Mouse (Mus musculus): ENCODE measurements around the gene Fgf10. TPM values are rescaled to one million over a fixed set of nuclear protein-coding genes. Genes with fewer than 3 reads are reported as not detected.

Fgf10 gene
- polyA plus RNA-seq, 1 experiment, result 0.42 TPM

DNA sequence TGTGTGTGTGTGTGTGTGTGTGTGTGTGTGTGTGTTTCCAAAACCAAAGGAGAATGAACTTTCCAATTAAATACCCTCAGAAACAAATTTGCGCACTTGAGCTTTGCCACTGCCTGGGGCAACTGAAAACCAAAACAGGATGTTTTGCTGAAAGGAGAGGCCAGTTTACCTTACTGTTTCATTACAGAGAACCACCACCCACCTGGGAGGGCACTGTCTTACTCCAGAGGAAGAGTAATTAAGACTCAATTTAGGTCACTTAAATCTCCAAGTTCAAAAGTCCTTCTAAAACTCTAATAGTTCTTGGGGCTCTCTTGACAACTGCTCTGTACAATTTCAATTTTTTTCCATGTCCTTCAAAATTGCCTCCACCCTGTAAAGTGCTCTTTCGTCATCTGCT, 11.6 kb upstream of the Fgf10 start:
- Histone ChIP-seq H3K27ac (ENCODE audit: insufficient read depth, low read depth, low read length) (peak overlapping the region; percentile 94), H3K36me3 (ENCODE audit: control insufficient read depth, insufficient read depth, low read length) (no peaks in the 10 kb centered on the region), H3K4me3 (ENCODE audit: insufficient read depth, low read depth, low read length) (peak overlapping the region; percentile 51), H3K4me1 (ENCODE audit: control insufficient read depth, insufficient read depth, low read length) (no peaks in the 10 kb centered on the region), H3K27me3 (replicated peaks; ENCODE audit: control insufficient read depth, insufficient read depth, low read length) (no peaks in the 10 kb centered on the region)
- DNase-seq, result peak; percentile 52
- WGBS, result 51% methylated on average over 2 of the region's 2 CpGs
- no peak for TF ChIP-seq POLR2A (IDR thresholded peaks at IDR 0.05; ENCODE audit: low read depth, low read length)
- no peak for TF ChIP-seq CTCF (conservative IDR thresholded peaks at IDR 0.05; ENCODE audit: insufficient read depth, insufficient read length, low read depth, low read length)

- peak overlapping the region; percentile 94 for H3K27ac ChIP-seq (ENCODE audit: insufficient read depth, low read depth, low read length)
- 54% methylated on average over 7 of the region's 7 CpGs for WGBS
- H3K36me3 ChIP-seq (ENCODE audit: control insufficient read depth, insufficient read depth, low read length), result no peaks in the 10 kb centered on the region
- peak; percentile 84 for DNase-seq
- H3K4me1 ChIP-seq (ENCODE audit: control insufficient read depth, insufficient read depth, low read length), result no peaks in the 10 kb centered on the region
- H3K27me3 ChIP-seq (replicated peaks; ENCODE audit: control insufficient read depth, insufficient read depth, low read length), result no peaks in the 10 kb centered on the region
- TF ChIP-seq CTCF (conservative IDR thresholded peaks at IDR 0.05; ENCODE audit: insufficient read depth, insufficient read length, low read depth, low read length) (no peak), POLR2A (IDR thresholded peaks at IDR 0.05; ENCODE audit: low read depth, low read length) (no peak)
- peak overlapping the region; percentile 51 for H3K4me3 ChIP-seq (ENCODE audit: insufficient read depth, low read depth, low read length)
Measured at GRCm38 (mm10) chr13:118658608-118659326, 10.8 kb upstream of the Fgf10 start.

- Histone ChIP-seq H3K27ac (ENCODE audit: insufficient read depth, low read depth, low read length) (no peak overlapping the region), H3K4me1 (ENCODE audit: control insufficient read depth, insufficient read depth, low read length) (no peaks in the 10 kb centered on the region), H3K27me3 (replicated peaks; ENCODE audit: control insufficient read depth, insufficient read depth, low read length) (no peaks in the 10 kb centered on the region), H3K36me3 (ENCODE audit: control insufficient read depth, insufficient read depth, low read length) (no peaks in the 10 kb centered on the region), H3K4me3 (ENCODE audit: insufficient read depth, low read depth, low read length) (no peak overlapping the region)
- WGBS, result 62% methylated on average over 3 of the region's 3 CpGs
- DNase-seq, result no peak
- TF ChIP-seq CTCF (conservative IDR thresholded peaks at IDR 0.05; ENCODE audit: insufficient read depth, insufficient read length, low read depth, low read length), result no peak
- no peak for TF ChIP-seq POLR2A (IDR thresholded peaks at IDR 0.05; ENCODE audit: low read depth, low read length)
Measured at GRCm38 (mm10) chr13:118661664-118662063, 7.9 kb upstream of the Fgf10 start.

- Histone ChIP-seq H3K36me3 (ENCODE audit: control insufficient read depth, insufficient read depth, low read length) (no peaks in the 10 kb centered on the region), H3K27me3 (replicated peaks; ENCODE audit: control insufficient read depth, insufficient read depth, low read length) (no peaks in the 10 kb centered on the region), H3K27ac (ENCODE audit: insufficient read depth, low read depth, low read length) (no peak overlapping the region), H3K4me3 (ENCODE audit: insufficient read depth, low read depth, low read length) (no peak overlapping the region), H3K4me1 (ENCODE audit: control insufficient read depth, insufficient read depth, low read length) (no peaks in the 10 kb centered on the region)
- WGBS, result 78% methylated on average over 2 of the region's 2 CpGs
- DNase-seq, result no peak
- TF ChIP-seq CTCF (conservative IDR thresholded peaks at IDR 0.05; ENCODE audit: insufficient read depth, insufficient read length, low read depth, low read length) (no peak), POLR2A (IDR thresholded peaks at IDR 0.05; ENCODE audit: low read depth, low read length) (no peak)
Measured at GRCm38 (mm10) chr13:118664901-118665300, 4.7 kb upstream of the Fgf10 start.

- no peak overlapping the region for H3K27ac ChIP-seq (ENCODE audit: insufficient read depth, low read depth, low read length)
- no peak overlapping the region for H3K4me3 ChIP-seq (ENCODE audit: insufficient read depth, low read depth, low read length)
- no peaks in the 10 kb centered on the region for H3K4me1 ChIP-seq (ENCODE audit: control insufficient read depth, insufficient read depth, low read length)
- no peaks in the 10 kb centered on the region for H3K27me3 ChIP-seq (replicated peaks; ENCODE audit: control insufficient read depth, insufficient read depth, low read length)
- no peaks in the 10 kb centered on the region for H3K36me3 ChIP-seq (ENCODE audit: control insufficient read depth, insufficient read depth, low read length)
- WGBS, result 57% methylated on average over 3 of the region's 3 CpGs
- TF ChIP-seq CTCF (conservative IDR thresholded peaks at IDR 0.05; ENCODE audit: insufficient read depth, insufficient read length, low read depth, low read length), result no peak
- no peak for TF ChIP-seq POLR2A (IDR thresholded peaks at IDR 0.05; ENCODE audit: low read depth, low read length)
- DNase-seq, result no peak
Measured at GRCm38 (mm10) chr13:118679228-118679627, 9.6 kb downstream of the Fgf10 start.

GRCm38 (mm10) chr13:118693049-118693448, 23.5 kb downstream of the Fgf10 start:
- Histone ChIP-seq H3K36me3 (ENCODE audit: control insufficient read depth, insufficient read depth, low read length) (no peaks in the 10 kb centered on the region), H3K4me1 (ENCODE audit: control insufficient read depth, insufficient read depth, low read length) (no peaks in the 10 kb centered on the region), H3K27ac (ENCODE audit: insufficient read depth, low read depth, low read length) (no peak overlapping the region), H3K27me3 (replicated peaks; ENCODE audit: control insufficient read depth, insufficient read depth, low read length) (no peaks in the 10 kb centered on the region), H3K4me3 (ENCODE audit: insufficient read depth, low read depth, low read length) (no peak overlapping the region)
- DNase-seq, result no peak
- 81% methylated on average over 2 of the region's 2 CpGs for WGBS
- TF ChIP-seq POLR2A (IDR thresholded peaks at IDR 0.05; ENCODE audit: low read depth, low read length) (no peak), CTCF (conservative IDR thresholded peaks at IDR 0.05; ENCODE audit: insufficient read depth, insufficient read length, low read depth, low read length) (no peak)

GRCm38 (mm10) chr13:118695103-118695502, 25.5 kb downstream of the Fgf10 start:
- H3K27ac ChIP-seq (ENCODE audit: insufficient read depth, low read depth, low read length), result no peak overlapping the region
- TF ChIP-seq POLR2A (IDR thresholded peaks at IDR 0.05; ENCODE audit: low read depth, low read length) (no peak), CTCF (conservative IDR thresholded peaks at IDR 0.05; ENCODE audit: insufficient read depth, insufficient read length, low read depth, low read length) (no peak)
- H3K4me1 ChIP-seq (ENCODE audit: control insufficient read depth, insufficient read depth, low read length), result no peaks in the 10 kb centered on the region
- H3K4me3 ChIP-seq (ENCODE audit: insufficient read depth, low read depth, low read length), result no peak overlapping the region
- WGBS, result 24% methylated on average over 4 of the region's 4 CpGs
- no peaks in the 10 kb centered on the region for H3K36me3 ChIP-seq (ENCODE audit: control insufficient read depth, insufficient read depth, low read length)
- DNase-seq, result no peak
- no peaks in the 10 kb centered on the region for H3K27me3 ChIP-seq (replicated peaks; ENCODE audit: control insufficient read depth, insufficient read depth, low read length)
